Mouse (Mus musculus): ENCODE data around the gene Pik3cb.
A peak's percentile ranks its signal among the peaks of the same experiment; 100 is the strongest.

Pik3cb gene

GRCm38 (mm10) chr9:99145756-99146155 is 5.3 kb upstream of the Pik3cb start:
- DNase-seq: no peak

GRCm38 (mm10) chr9:99144416-99144989 is 4.1 kb upstream of the Pik3cb start:
- no peak for DNase-seq

- no peak for DNase-seq
These were observed 1.2 kb upstream of the Pik3cb start for GRCm38 (mm10) chr9:99141618-99142017.

GRCm38 (mm10) chr9:99141171-99141570 is 750 bp upstream of the Pik3cb start:
- DNase-seq: no peak

- no peak for DNase-seq
These were observed 1.0 kb downstream of the Pik3cb start for GRCm38 (mm10) chr9:99139194-99140023.

- no peak for DNase-seq
These were observed 3.1 kb downstream of the Pik3cb start for GRCm38 (mm10) chr9:99137301-99137700.

- no peak for DNase-seq
These were observed 8.4 kb downstream of the Pik3cb start for GRCm38 (mm10) chr9:99131951-99132470.

- no peak for DNase-seq
These were observed 9.3 kb downstream of the Pik3cb start for GRCm38 (mm10) chr9:99131119-99131518.

- no peak for DNase-seq
These were observed 12.8 kb downstream of the Pik3cb start for GRCm38 (mm10) chr9:99127578-99127977.

GRCm38 (mm10) chr9:99122749-99123148 is 17.7 kb downstream of the Pik3cb start:
- DNase-seq: no peak

GRCm38 (mm10) chr9:99112409-99112808 is 28.0 kb downstream of the Pik3cb start:
- peak in 1 of 2 experiments; percentile 24 for DNase-seq

- DNase-seq: no peak
These were observed 29.3 kb downstream of the Pik3cb start for GRCm38 (mm10) chr9:99111085-99111484.

GRCm38 (mm10) chr9:99110213-99110612 is 30.2 kb downstream of the Pik3cb start:
- DNase-seq: no peak

GRCm38 (mm10) chr9:99109585-99109984 is 30.8 kb downstream of the Pik3cb start:
- no peak for DNase-seq

GRCm38 (mm10) chr9:99104449-99104848 is 36.0 kb downstream of the Pik3cb start:
- peak in 1 of 2 experiments; percentile 12 for DNase-seq

- DNase-seq: no peak
These were observed 36.6 kb downstream of the Pik3cb start for GRCm38 (mm10) chr9:99103865-99104264.

- DNase-seq: no peak
These were observed 41.8 kb downstream of the Pik3cb start for GRCm38 (mm10) chr9:99098482-99099129.

- no peak for DNase-seq
These were observed 42.8 kb downstream of the Pik3cb start for GRCm38 (mm10) chr9:99097668-99098067.

- no peak for DNase-seq
These were observed 45.2 kb downstream of the Pik3cb start for GRCm38 (mm10) chr9:99095192-99095591.

GRCm38 (mm10) chr9:99090546-99090945 is 49.9 kb downstream of the Pik3cb start:
- DNase-seq: no peak

- no peak for DNase-seq
These were observed 50.5 kb downstream of the Pik3cb start for GRCm38 (mm10) chr9:99089904-99090303.

GRCm38 (mm10) chr9:99081718-99082117 is 58.7 kb downstream of the Pik3cb start:
- no peak for DNase-seq

GRCm38 (mm10) chr9:99081308-99081707 is 59.1 kb downstream of the Pik3cb start:
- no peak for DNase-seq

- no peak for DNase-seq
These were observed 59.8 kb downstream of the Pik3cb start for GRCm38 (mm10) chr9:99080657-99081056.
